Mouse (Mus musculus): Measurements from ENCODE around the gene Hectd4. TPM values are rescaled to one million over a fixed set of nuclear protein-coding genes. Genes with fewer than 3 reads are reported as not detected.

The Hectd4 gene
- total RNA-seq (2015) (16.2 and 22.8 TPM in 2 replicates), total RNA-seq (2017) (6.5 and 9.2 TPM in 2 replicates)

DNA sequence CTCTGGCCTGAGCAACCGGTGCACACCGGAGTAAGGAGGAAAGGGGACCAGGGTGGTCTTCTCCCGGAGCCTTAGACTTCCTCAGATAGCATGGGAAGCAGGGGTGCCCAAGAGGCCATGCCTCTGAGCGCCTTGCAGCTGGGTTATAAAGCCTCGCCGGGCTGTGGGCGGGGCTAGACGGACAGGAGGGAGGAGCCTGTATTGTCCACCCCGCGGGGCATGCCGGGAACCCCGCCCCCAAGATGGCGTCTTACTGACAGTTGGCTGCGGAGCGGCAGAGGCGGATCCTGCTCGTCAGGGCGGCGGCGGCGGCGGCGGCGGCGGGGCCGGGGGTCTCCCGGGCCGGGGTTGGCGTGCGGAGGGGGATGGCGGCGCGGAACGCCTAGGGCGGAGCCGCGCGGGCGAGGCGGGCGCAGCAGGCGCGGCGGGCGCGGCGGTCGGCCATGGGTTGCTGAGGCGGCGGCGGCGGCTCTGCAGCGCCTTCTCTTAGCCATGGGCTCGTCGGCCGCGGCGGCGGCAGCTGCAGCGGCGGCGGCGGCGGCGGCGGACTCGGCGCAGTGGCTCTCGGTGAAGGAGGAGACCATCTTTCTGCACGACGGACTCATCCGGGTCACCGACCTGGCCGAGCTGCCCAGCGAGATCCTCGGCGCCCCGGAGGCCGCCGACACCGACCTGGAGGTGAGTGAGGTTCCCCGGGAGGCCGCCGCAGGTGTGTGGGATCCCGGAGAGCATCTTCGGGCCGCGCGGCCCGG is at the start of gene Hectd4:
Gene Hectd4, plus strand, starts transcription at position 240 of the 752 bp plus-strand sequence.
- peak; percentile 77 for ATAC-seq (replicated peaks; ENCODE audit: poor library complexity)

DNA sequence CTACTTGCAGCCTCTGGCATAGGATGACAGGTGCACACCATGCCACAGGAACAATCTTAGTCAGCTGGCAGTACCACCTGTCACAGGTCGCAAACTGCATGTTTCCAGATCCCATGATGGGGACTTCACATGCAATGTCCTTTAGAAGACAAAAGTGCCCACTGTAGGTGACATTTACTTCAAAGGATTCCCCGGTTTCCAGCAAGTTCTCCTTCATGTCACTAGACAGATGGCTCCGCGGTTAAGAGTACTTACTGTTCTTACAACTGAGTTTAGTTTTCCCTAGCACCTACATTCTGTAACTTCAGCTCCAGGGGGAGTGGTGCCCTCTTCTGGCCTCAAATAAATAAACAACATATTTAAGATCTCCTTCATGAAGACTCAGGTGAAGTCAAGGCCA is 47.2 kb upstream of the Hectd4 start:
- ATAC-seq (replicated peaks; ENCODE audit: poor library complexity) = peak; percentile 44; the same call in 1 of the 2 replicates

DNA sequence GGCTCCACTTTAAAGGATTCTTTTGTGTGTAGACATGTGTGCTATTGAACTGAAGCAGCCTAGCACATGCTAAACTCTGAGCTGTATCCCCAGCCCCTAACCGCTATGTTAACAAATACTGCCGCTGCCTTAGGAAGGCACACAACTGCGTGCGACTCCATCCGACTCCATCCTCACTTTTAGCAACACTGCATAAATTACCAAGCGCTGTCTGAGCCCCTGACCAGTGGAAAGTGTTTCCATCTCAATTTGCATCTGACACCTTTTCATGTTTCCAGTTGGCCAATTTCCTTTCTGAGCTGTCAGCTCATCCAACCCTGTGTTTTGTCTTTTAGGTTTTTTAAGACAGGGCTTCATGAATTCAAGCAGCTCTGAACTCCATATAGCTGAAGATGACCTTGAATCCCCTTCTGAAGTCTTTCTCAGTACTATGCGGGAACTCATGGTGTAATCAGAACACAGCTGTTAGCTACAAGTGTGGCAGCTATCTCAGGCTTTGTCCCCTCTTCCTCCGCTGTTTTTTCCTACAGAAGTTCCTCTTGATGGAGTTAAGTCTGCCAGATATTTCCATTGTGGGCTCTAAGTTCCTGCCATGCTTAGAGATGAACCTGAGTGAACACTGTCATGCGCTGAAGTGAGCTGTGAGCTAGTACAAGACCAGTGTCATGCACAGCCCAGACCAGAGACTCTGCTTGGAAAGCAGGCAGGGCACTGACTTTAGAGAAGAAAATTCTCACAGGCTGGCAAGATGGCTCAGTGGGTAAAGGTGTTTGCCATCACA is 40.8 kb upstream of the Hectd4 start:
- ATAC-seq (replicated peaks; ENCODE audit: poor library complexity) = no peak

DNA sequence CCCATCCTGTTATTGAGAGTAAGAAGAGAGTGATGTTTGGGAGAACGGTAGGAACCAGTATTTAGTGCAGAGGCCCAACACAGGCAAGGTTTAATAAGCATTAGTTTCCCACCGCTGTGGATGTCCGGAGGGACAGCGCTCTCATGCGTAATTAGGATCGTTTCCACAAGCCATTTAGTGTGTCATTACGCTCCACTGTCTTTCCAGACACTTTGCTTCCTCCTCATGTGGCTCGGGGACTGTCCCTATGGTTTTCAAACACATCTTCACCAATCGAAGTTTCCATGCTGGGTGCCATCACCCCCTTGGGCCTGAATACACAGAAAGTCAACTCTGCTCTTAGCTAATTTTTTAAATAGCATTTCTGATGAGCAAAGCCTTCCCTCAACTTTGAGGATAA is 36.8 kb upstream of the Hectd4 start:
- ATAC-seq (replicated peaks; ENCODE audit: poor library complexity) = no peak

DNA sequence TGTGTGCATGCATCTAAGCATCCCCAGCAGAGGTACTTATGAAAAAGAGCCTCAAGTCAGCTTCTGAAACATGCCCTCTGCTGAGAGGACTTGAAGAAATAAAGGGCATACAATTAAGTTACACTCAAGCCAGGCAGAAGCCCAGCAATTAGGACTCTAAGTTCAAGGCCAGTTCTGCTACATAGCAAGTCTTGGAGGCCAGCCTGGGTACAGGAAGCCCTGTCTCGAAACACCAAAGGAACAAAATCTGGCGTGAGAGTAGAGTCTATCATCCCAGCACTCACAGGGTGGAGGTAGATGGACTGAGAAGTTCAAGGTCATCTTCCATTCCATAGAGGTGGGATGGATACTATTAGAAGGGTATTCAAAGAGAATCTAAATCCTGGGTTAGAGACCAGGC is 35.6 kb upstream of the Hectd4 start:
- no peak for ATAC-seq (replicated peaks; ENCODE audit: poor library complexity)

DNA sequence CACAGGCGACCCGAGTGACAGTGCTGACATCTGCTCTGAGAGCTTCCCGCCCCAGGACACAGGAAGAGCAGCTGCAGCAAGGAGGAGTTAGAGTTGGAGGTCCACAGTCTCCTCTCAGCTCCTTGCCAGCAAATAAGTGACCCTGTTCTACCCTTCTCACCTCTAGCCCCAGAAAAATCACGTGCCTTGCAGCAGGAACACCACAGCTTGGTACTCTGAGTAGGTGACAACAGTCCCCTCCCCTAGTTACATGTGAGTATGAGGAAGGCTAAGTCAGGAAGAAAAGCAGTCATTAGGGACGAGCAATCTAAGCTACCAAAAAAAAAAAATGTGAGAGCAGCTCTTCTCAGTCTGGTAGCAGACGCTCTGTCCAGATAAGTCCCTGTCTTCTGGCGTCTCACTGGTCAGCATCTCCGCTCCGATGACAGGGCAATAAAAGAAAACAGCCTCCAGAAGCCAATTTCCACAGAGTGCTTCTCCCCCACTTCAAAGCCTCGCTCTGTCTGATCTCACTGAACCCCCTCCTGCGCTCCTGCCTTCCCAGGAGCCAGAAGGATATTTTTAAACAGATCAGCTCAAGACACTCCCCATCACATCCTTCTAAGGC is 35.0 kb upstream of the Hectd4 start:
- ATAC-seq (replicated peaks; ENCODE audit: poor library complexity) = peak; percentile 64

DNA sequence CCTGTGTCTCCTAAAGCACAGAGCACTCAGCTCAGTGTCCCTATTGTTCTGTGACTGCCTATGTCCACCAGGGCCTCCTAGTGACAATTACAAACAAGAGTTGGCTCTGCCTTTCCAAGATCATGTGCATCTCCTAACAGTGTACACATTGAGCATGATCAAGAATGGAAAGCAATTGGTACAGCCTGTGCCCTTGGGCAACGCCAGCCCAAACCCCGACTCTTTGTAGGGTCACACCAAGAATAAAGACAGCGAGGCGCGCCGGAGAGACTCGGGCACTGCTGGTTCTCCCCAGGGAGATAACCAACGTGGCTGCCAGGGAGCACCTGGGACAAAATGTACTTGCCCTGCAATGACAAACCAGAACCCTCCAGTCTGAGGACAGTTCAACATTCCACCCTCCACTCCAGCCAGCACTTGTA is 32.4 kb upstream of the Hectd4 start:
- ATAC-seq (replicated peaks; ENCODE audit: poor library complexity) = no peak

DNA sequence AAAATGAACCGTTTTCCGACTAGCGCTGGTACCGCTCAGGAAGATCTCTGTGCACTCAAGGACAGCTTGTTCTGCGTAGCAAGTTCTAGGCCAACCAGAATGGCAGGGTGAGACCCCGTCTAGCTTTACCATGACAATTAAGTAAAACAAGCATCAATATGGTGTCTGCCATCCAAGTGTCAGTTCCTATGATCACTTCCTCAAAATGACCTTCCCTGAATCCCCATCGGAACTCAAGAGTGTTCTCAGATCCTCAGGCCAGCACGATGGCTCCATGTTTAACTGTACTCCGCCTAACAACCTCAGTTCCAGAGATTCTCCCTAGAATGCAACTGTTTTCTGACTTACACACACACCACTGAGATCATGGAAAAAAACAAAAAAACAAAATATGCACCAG is 31.8 kb upstream of the Hectd4 start:
- no peak for ATAC-seq (replicated peaks; ENCODE audit: poor library complexity)

DNA sequence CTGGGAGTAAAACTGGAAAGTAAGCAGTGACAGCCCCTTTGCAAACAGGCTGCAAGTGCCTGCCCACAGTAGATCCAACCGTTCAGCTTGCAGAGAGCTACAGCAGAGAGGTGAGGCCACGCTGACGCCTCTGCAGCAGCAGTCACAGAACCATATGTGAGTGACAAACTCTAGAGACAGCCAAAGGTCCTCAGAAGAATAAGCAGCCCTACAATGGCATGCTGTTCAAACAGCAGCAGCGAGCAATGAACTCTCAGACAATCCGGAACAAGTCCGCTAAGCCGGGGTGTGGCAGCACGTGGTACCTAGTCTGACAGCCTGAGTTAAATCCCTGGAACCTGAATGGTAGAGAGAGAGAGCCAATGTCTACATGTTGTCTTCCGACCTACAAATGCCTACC is 30.8 kb upstream of the Hectd4 start:
- ATAC-seq (replicated peaks; ENCODE audit: poor library complexity) = no peak

DNA sequence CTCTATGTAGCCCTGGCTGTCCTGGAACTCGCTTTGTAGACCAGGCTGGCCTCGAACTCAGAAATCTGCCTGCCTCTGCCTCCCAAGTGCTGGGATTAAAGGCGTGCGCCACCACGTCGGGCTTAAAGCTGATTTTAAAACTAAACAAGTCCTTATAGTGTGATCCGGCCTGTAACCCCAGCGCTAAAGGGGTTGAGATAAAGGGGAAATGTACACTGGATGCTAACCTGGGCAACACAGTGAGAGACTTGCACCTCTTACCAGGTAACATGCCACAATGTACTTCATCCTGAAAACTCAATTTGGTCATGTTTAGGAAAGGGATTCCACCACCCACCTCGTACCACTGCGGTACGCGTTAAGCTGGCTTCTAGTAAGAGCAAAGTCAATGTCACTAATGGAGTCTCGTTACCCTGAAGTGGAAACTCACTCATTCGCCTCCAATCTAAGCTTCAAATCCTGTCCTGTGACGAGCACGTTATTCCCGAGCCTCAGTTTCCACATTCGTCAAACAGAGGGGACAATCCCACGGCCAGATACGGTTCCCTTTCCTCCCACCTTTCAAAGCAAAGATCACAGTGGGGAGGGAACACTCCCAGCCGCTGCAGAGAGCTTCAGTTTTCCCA is 29.7 kb upstream of the Hectd4 start:
- no peak; the same call in 1 of the 2 replicates for ATAC-seq (replicated peaks; ENCODE audit: poor library complexity)

DNA sequence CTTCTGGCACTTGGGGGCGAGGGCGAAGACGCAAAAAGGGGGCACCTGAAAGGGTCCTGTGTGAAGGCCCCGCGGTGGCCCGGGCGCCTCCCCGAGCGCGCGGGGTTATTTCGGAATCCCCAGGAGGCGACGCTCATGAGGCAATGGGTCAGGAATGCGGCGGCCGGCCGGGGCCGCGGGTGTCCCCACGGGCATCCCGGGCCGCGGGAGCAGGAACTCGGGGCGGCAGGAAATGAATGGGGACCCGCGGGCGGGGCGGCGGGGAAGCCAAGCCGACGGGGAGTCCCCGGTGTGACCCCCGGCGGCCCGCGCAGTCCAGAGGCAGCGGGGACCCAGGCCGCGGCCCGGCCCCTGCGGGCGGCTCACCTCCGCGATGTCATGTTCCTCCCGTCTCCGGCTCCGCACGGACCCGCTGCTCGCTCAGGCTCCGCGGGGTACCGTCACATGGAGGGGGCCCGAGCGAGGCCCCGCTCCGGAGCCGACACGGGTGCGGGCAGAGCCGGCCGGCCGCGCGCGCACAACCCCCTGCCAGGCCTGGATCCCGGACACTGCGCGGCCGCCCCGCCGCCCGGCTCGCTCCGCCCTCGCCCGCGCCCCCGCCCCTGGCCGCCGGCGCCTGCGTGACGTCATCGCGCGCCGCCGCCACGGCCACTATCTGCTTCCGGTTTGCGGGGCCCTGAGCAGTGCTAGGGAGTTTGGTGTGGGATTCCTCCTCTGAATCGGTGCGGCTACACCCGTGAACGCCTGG is 29.0 kb upstream of the Hectd4 start, which contains the start of gene Ptpn11:
Gene Ptpn11, minus strand, starts transcription at position 562 of the 748 bp plus-strand sequence.
- peak; percentile 79 for ATAC-seq (replicated peaks; ENCODE audit: poor library complexity)

DNA sequence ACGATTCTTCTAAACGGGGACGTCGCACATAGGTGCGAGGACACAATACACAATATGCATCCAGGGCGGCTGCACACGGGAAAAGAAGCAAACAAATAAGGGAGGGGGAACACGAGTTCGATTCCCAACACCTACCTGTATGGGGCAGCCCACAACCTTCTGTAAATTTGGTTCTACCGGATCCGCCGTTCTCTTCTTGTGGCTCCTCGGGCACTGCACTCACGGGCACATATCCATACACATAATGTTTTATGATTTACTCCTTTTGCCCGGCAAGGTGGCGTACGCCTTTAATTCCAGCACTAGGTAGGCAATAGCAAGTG is 28.5 kb upstream of the Hectd4 start:
- ATAC-seq (replicated peaks; ENCODE audit: poor library complexity) = peak; percentile 32

DNA sequence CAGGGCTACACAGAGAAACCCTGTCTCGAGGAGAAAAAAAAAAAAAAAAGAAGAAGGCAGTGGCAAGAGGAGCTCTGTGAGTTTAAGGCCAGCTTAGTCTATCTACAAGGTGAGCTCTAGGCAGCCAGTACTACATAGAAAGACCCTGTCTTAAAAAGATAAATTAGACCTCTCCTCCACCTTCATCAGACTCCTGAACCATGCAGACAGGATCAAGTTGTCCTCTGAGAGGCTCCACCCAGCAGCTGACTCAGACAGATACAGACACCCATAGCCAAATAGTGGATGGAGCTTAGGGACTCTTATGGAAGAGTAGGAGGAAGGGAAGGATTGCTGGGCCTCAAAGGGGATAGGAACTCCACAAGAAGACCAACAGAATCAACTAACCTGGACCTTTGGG is 25.8 kb upstream of the Hectd4 start:
- ATAC-seq (replicated peaks; ENCODE audit: poor library complexity) = no peak

DNA sequence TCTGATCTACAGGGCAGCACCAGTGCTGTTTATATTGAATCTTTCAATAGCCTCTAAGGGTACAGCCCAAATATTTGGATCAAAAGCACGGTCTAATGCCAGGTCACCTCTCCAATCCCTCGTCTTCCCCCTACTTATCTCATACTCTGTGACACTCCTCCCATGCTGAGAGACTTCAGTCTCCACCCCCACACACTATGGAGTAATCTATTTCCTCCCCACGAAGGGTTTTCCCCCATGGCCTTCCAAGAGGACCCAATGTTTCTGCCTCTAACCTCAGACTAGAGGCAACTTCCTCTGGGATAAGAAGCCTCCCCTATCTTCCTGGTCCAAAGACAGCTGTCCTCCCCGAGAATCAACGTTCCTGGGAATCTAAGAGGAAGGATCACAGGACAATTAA is 23.3 kb upstream of the Hectd4 start:
- peak; percentile 81 for ATAC-seq (replicated peaks; ENCODE audit: poor library complexity)

DNA sequence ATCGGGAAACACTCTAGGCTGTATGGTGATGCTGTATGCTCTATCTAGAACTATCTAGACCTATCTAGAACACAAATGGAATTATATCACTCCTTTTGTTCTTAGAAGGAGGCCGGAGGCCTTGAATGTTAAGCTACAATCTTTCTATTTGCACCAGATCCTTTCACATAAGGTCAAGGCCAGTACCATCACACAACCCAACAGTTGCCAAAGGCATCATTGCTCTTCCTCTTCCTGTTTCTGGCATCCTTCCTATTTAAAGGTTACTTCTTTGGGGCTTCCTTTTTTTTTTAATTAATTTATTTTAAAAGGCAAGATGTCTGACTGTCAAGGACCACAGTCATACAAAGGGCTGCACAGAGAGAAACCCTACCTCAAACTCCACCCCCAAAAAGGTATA is 22.7 kb upstream of the Hectd4 start:
- 0 out of 2 replicates have a peak, but pooled peaks have one; percentile 5 for ATAC-seq (replicated peaks; ENCODE audit: poor library complexity)

DNA sequence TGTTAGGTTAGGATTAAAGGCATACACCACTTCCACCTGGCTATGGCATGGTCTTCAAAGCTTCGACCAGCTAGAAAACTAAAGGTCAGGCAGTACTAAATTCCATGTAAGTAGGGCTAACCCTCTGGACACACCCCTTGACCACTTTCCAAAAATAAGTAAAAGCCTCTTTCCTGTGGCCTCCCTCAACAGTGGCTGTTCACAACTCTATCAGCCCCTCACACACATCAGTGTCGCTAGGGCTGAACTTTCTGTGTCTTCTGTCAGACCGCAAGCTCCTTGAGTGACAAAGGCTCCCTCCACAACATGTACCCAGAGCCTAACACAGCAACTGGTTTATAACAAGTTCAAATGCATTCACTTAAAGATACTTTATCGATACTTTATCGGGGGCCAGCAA is 21.6 kb upstream of the Hectd4 start:
- peak; percentile 43; the same call in 1 of the 2 replicates for ATAC-seq (replicated peaks; ENCODE audit: poor library complexity)

DNA sequence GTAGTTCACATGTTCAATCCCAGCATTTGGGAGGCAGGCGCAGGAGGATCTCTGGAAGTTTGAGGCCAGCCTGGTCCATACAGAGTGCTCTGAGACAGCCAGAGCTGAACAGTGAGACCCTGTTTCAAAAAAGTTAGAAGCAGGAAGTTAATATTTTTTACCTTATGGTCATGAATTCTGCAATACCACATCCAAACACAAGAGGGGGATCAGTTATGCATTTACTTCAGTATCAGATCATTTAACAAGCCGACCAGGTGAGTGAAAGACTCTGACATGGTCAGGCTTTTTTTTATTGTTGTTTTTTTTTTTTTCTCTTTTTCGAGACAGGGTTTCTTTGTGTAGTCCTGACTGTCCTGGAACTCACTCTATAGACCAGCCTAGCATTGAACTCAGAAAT is 18.3 kb upstream of the Hectd4 start:
- ATAC-seq (replicated peaks; ENCODE audit: poor library complexity) = peak; percentile 46

DNA sequence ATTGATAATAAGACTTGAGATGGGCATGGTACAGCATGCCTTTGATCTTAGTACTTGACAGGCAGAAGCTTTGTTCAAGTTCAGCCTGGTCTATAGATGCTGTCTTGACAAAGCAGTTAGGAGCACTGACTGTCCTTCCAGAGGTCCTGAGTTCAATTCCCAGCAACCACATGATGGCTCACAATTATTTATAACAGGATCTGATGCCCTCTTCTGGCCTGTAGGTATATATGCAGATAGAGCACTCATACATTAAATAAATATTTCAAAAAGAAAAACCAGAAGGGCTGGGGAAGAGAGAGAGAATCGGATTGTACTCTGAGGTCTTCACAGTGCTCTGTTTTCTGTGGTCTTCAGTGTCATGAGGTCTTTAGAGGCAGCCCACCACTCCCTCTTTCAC is 17.6 kb upstream of the Hectd4 start:
- ATAC-seq (replicated peaks; ENCODE audit: poor library complexity) = no peak

DNA sequence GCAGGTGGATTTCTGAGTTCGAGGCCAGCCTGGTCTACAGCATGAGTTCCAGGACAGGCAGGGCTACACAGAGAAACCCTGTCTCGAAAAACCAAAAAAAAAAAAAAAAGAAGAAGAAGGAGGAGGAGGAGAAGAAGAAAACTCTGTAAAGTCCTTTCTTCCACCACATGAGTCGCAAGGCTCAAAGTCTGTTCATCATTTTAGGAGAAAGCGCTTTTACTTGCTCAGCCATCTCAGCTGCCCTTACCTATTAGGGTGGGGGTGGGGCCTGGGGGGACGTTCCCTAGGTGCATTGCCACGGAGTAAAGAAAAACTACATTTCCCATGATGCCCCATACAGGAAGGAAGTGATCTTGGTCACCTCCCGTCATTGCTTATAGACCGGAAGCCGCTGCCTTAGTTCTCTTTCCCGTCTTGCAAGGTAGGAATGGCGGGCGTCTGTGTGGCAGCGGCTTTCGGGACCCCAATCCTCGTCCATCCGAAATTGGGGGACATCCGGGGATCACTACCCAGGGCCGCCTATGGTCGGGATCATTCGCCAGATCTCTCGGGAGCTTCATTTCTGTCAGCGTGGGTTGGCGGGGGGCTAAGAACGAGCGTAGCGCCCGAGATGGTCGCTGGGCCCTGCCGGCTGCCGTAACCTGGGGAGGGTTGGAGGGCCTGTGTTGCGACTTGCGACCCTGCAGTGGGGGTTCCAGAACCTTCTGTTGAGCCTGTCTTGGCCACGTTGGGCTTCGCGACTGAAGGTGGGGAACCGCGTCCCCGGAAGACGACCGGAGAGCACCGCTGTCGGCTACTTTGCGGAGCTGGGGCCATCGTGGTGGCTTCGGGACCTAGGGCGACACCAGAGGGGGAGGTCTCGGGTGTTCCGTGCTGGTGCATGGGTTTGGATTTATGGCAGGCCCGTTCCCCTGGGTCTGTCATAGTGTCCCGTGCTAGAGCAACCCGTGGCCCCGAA is 15.6 kb upstream of the Hectd4 start, which contains the start of gene Rpl6:
Gene Rpl6, plus strand, starts transcription at position 350 of the 958 bp plus-strand sequence.
- ATAC-seq (replicated peaks; ENCODE audit: poor library complexity) = peak; percentile 92

Measured in megakaryocyte progenitor cell, adult 5-6 weeks (primary cell).